Mouse (Mus musculus): ENCODE measurements at regions not wholly inside any gene's neighbourhood (a gene's known extent, or its start where the extent isn't known, plus 50 kb on each side); places are given as distances from the start of the nearest gene placed in this dataset.

- peak; percentile 57 for DNase-seq (ENCODE audit: low spot score)
- peak; percentile 68 for ATAC-seq (ENCODE audit: low read depth)
- 47% methylated on average over 9 of the region's 9 CpGs for WGBS
- Histone ChIP-seq H3K9me3 (ENCODE audit: control insufficient read depth, low read length) (no peaks in the 10 kb centered on the region), H3K36me3 (ENCODE audit: control insufficient read depth, insufficient read depth, low read length) (no peaks in the 10 kb centered on the region), H3K4me3 (ENCODE audit: low read depth, low read length) (no peak overlapping the region), H3K4me1 (ENCODE audit: control insufficient read depth, insufficient read depth, low read length) (peaks cover 19% of the 10 kb centered on the region), H3K27me3 (replicated peaks; ENCODE audit: control insufficient read depth, insufficient read depth, low read length) (no peaks in the 10 kb centered on the region), H3K4me2 (ENCODE audit: low read depth, low read length) (peak overlapping the region; percentile 32), H3K27ac (replicated peaks; ENCODE audit: low read depth, low read length) (peak overlapping the region; percentile 84), H3K9ac (ENCODE audit: low read depth, low read length) (peak overlapping the region; percentile 42; the same call in 1 of the 2 replicates)
These were observed 580.9 kb upstream of the Klf4 start for GRCm38 (mm10) chr4:56112931-56113700.

GRCm38 (mm10) chr4:56106962-56107361 is 574.7 kb upstream of the Klf4 start:
- Histone ChIP-seq H3K4me2 (ENCODE audit: low read depth, low read length) (no peak overlapping the region), H3K27me3 (replicated peaks; ENCODE audit: control insufficient read depth, insufficient read depth, low read length) (no peaks in the 10 kb centered on the region), H3K27ac (replicated peaks; ENCODE audit: low read depth, low read length) (no peak overlapping the region), H3K9ac (ENCODE audit: low read depth, low read length) (no peak overlapping the region), H3K4me1 (ENCODE audit: control insufficient read depth, insufficient read depth, low read length) (no peaks in the 10 kb centered on the region), H3K4me3 (ENCODE audit: low read depth, low read length) (no peak overlapping the region), H3K36me3 (ENCODE audit: control insufficient read depth, insufficient read depth, low read length) (no peaks in the 10 kb centered on the region), H3K9me3 (ENCODE audit: control insufficient read depth, low read length) (no peaks in the 10 kb centered on the region)
- DNase-seq (ENCODE audit: low spot score), result no peak
- 69% methylated on average over 4 of the region's 4 CpGs for WGBS
- no peak for ATAC-seq (ENCODE audit: low read depth)

GRCm38 (mm10) chr4:56102314-56102713 is 570.0 kb upstream of the Klf4 start:
- ATAC-seq (ENCODE audit: low read depth), result no peak

GRCm38 (mm10) chr4:56090796-56091195 is 558.5 kb upstream of the Klf4 start:
- no peak overlapping the region for H3K4me2 ChIP-seq (ENCODE audit: low read depth, low read length)

More at GRCm38 (mm10) chr4:56102314-56102713, 570.0 kb upstream of the Klf4 start:
- H3K36me3 ChIP-seq (ENCODE audit: control insufficient read depth, insufficient read depth, low read length), result no peaks in the 10 kb centered on the region
- no peak for DNase-seq (ENCODE audit: low spot score)
- no peaks in the 10 kb centered on the region for H3K4me1 ChIP-seq (ENCODE audit: control insufficient read depth, insufficient read depth, low read length)
- no peaks in the 10 kb centered on the region for H3K9me3 ChIP-seq (ENCODE audit: control insufficient read depth, low read length)
- 86% methylated on average over 3 of the region's 3 CpGs for WGBS
- no peak overlapping the region for H3K27ac ChIP-seq (replicated peaks; ENCODE audit: low read depth, low read length)
- H3K9ac ChIP-seq (ENCODE audit: low read depth, low read length), result no peak overlapping the region
- no peak overlapping the region for H3K4me3 ChIP-seq (ENCODE audit: low read depth, low read length)
- no peak overlapping the region for H3K4me2 ChIP-seq (ENCODE audit: low read depth, low read length)
- H3K27me3 ChIP-seq (replicated peaks; ENCODE audit: control insufficient read depth, insufficient read depth, low read length), result no peaks in the 10 kb centered on the region

GRCm38 (mm10) chr4:56088701-56089100 is 556.4 kb upstream of the Klf4 start:
- 0 out of 2 replicates have a peak, but pooled peaks have one; percentile 53 for ATAC-seq (ENCODE audit: low read depth)
- DNase-seq (ENCODE audit: low spot score), result peak; percentile 89
- Histone ChIP-seq H3K27me3 (replicated peaks; ENCODE audit: control insufficient read depth, insufficient read depth, low read length) (0 out of 2 replicates have a peak, but pooled peaks cover 3% of the 10 kb centered on the region), H3K9me3 (ENCODE audit: control insufficient read depth, low read length) (no peaks in the 10 kb centered on the region), H3K36me3 (ENCODE audit: control insufficient read depth, insufficient read depth, low read length) (no peaks in the 10 kb centered on the region), H3K4me3 (ENCODE audit: low read depth, low read length) (no peak overlapping the region), H3K4me2 (ENCODE audit: low read depth, low read length) (no peak overlapping the region), H3K4me1 (ENCODE audit: control insufficient read depth, insufficient read depth, low read length) (peaks cover 11% of the 10 kb centered on the region; the same call in 1 of the 2 replicates), H3K9ac (ENCODE audit: low read depth, low read length) (no peak overlapping the region), H3K27ac (replicated peaks; ENCODE audit: low read depth, low read length) (no peak overlapping the region)
- WGBS, result 34% methylated on average over 4 of the region's 4 CpGs

More at GRCm38 (mm10) chr4:56090796-56091195, 558.5 kb upstream of the Klf4 start:
- Histone ChIP-seq H3K9me3 (ENCODE audit: control insufficient read depth, low read length) (no peaks in the 10 kb centered on the region), H3K27me3 (replicated peaks; ENCODE audit: control insufficient read depth, insufficient read depth, low read length) (no peaks in the 10 kb centered on the region), H3K27ac (replicated peaks; ENCODE audit: low read depth, low read length) (no peak overlapping the region), H3K4me1 (ENCODE audit: control insufficient read depth, insufficient read depth, low read length) (peaks cover 11% of the 10 kb centered on the region; the same call in 1 of the 2 replicates), H3K36me3 (ENCODE audit: control insufficient read depth, insufficient read depth, low read length) (no peaks in the 10 kb centered on the region), H3K9ac (ENCODE audit: low read depth, low read length) (no peak overlapping the region), H3K4me3 (ENCODE audit: low read depth, low read length) (no peak overlapping the region)
- no peak for ATAC-seq (ENCODE audit: low read depth)
- WGBS, result 73% methylated on average over 1 of the region's 1 CpGs
- no peak for DNase-seq (ENCODE audit: low spot score)

GRCm38 (mm10) chr4:56086306-56086705 is 554.0 kb upstream of the Klf4 start:
- no peaks in the 10 kb centered on the region for H3K9me3 ChIP-seq (ENCODE audit: control insufficient read depth, low read length)
- no peak for DNase-seq (ENCODE audit: low spot score)
- H3K4me3 ChIP-seq (ENCODE audit: low read depth, low read length), result no peak overlapping the region
- ATAC-seq (ENCODE audit: low read depth), result no peak
- H3K9ac ChIP-seq (ENCODE audit: low read depth, low read length), result no peak overlapping the region
- no peaks in the 10 kb centered on the region for H3K36me3 ChIP-seq (ENCODE audit: control insufficient read depth, insufficient read depth, low read length)
- H3K27me3 ChIP-seq (replicated peaks; ENCODE audit: control insufficient read depth, insufficient read depth, low read length), result 0 out of 2 replicates have a peak, but pooled peaks cover 3% of the 10 kb centered on the region
- H3K4me2 ChIP-seq (ENCODE audit: low read depth, low read length), result no peak overlapping the region
- peaks cover 11% of the 10 kb centered on the region; the same call in 1 of the 2 replicates for H3K4me1 ChIP-seq (ENCODE audit: control insufficient read depth, insufficient read depth, low read length)
- H3K27ac ChIP-seq (replicated peaks; ENCODE audit: low read depth, low read length), result no peak overlapping the region

- Histone ChIP-seq H3K4me2 (ENCODE audit: low read depth, low read length) (no peak overlapping the region), H3K4me3 (ENCODE audit: low read depth, low read length) (no peak overlapping the region), H3K9me3 (ENCODE audit: control insufficient read depth, low read length) (no peaks in the 10 kb centered on the region), H3K9ac (ENCODE audit: low read depth, low read length) (no peak overlapping the region), H3K27ac (replicated peaks; ENCODE audit: low read depth, low read length) (no peak overlapping the region), H3K4me1 (ENCODE audit: control insufficient read depth, insufficient read depth, low read length) (0 out of 2 replicates have a peak, but pooled peaks cover 8% of the 10 kb centered on the region), H3K27me3 (replicated peaks; ENCODE audit: control insufficient read depth, insufficient read depth, low read length) (0 out of 2 replicates have a peak, but pooled peaks cover 3% of the 10 kb centered on the region), H3K36me3 (ENCODE audit: control insufficient read depth, insufficient read depth, low read length) (no peaks in the 10 kb centered on the region)
- 55% methylated on average over 1 of the region's 1 CpGs for WGBS
- DNase-seq (ENCODE audit: low spot score) (peak; percentile 24), ATAC-seq (ENCODE audit: low read depth) (no peak)
These were observed 551.9 kb upstream of the Klf4 start for GRCm38 (mm10) chr4:56084205-56084604.

GRCm38 (mm10) chr4:56082411-56082810 is 550.1 kb upstream of the Klf4 start:
- Histone ChIP-seq H3K9ac (ENCODE audit: low read depth, low read length) (no peak overlapping the region), H3K36me3 (ENCODE audit: control insufficient read depth, insufficient read depth, low read length) (no peaks in the 10 kb centered on the region), H3K4me2 (ENCODE audit: low read depth, low read length) (no peak overlapping the region), H3K27me3 (replicated peaks; ENCODE audit: control insufficient read depth, insufficient read depth, low read length) (0 out of 2 replicates have a peak, but pooled peaks cover 3% of the 10 kb centered on the region), H3K27ac (replicated peaks; ENCODE audit: low read depth, low read length) (no peak overlapping the region), H3K4me1 (ENCODE audit: control insufficient read depth, insufficient read depth, low read length) (no peaks in the 10 kb centered on the region), H3K9me3 (ENCODE audit: control insufficient read depth, low read length) (no peaks in the 10 kb centered on the region), H3K4me3 (ENCODE audit: low read depth, low read length) (no peak overlapping the region)
- no peak for DNase-seq (ENCODE audit: low spot score)
- ATAC-seq (ENCODE audit: low read depth), result no peak
- 82% methylated on average over 5 of the region's 5 CpGs for WGBS

- 67% methylated on average over 3 of the region's 3 CpGs for WGBS
- no peak for ATAC-seq (ENCODE audit: low read depth)
- H3K9ac ChIP-seq (ENCODE audit: low read depth, low read length), result no peak overlapping the region
These were observed 548.7 kb upstream of the Klf4 start for GRCm38 (mm10) chr4:56080960-56081359.

More at GRCm38 (mm10) chr4:56080960-56081359, 548.7 kb upstream of the Klf4 start:
- no peak for DNase-seq (ENCODE audit: low spot score)
- no peaks in the 10 kb centered on the region for H3K9me3 ChIP-seq (ENCODE audit: control insufficient read depth, low read length)
- no peak overlapping the region for H3K27ac ChIP-seq (replicated peaks; ENCODE audit: low read depth, low read length)
- 0 out of 2 replicates have a peak, but pooled peaks cover 3% of the 10 kb centered on the region for H3K27me3 ChIP-seq (replicated peaks; ENCODE audit: control insufficient read depth, insufficient read depth, low read length)
- H3K4me2 ChIP-seq (ENCODE audit: low read depth, low read length), result no peak overlapping the region
- H3K4me1 ChIP-seq (ENCODE audit: control insufficient read depth, insufficient read depth, low read length), result no peaks in the 10 kb centered on the region
- no peak overlapping the region for H3K4me3 ChIP-seq (ENCODE audit: low read depth, low read length)
- no peaks in the 10 kb centered on the region for H3K36me3 ChIP-seq (ENCODE audit: control insufficient read depth, insufficient read depth, low read length)
